Mouse (Mus musculus): ENCODE results near the gene Dazap2. TPM values are rescaled to one million over a fixed set of nuclear protein-coding genes. Genes with fewer than 3 reads are reported as not detected.
A peak's percentile ranks its signal among the peaks of the same experiment; 100 is the strongest.

Dazap2 gene
- 210 and 220 TPM in 2 replicates for polyA plus RNA-seq (2012; rRNA removed)

- peak; percentile 95 to 98 for DNase-seq (ENCODE audit: extremely low spot score in 1 of 2, low spot score in 1 of 2)
These were observed at the start of gene Dazap2 for GRCm38 (mm10) chr15:100614996-100615824. Dazap2 (plus strand) TSS chr15:100615349.

GRCm38 (mm10) chr15:100566531-100566930, 48.6 kb upstream of the Dazap2 start:
- DNase-seq (ENCODE audit: extremely low spot score in 1 of 2, low spot score in 1 of 2): no peak

GRCm38 (mm10) chr15:100569239-100569638, 45.9 kb upstream of the Dazap2 start:
- DNase-seq (ENCODE audit: extremely low spot score in 1 of 2, low spot score in 1 of 2): no peak

- no peak for DNase-seq (ENCODE audit: extremely low spot score in 1 of 2, low spot score in 1 of 2)
These were observed 41.2 kb upstream of the Dazap2 start for GRCm38 (mm10) chr15:100573946-100574345.

- DNase-seq (ENCODE audit: extremely low spot score in 1 of 2, low spot score in 1 of 2): no peak
These were observed 40.8 kb upstream of the Dazap2 start for GRCm38 (mm10) chr15:100574378-100574777.

- DNase-seq (ENCODE audit: extremely low spot score in 1 of 2, low spot score in 1 of 2): no peak
These were observed 39.8 kb upstream of the Dazap2 start for GRCm38 (mm10) chr15:100575366-100575765.

GRCm38 (mm10) chr15:100576392-100576791, 38.8 kb upstream of the Dazap2 start:
- no peak for DNase-seq (ENCODE audit: extremely low spot score in 1 of 2, low spot score in 1 of 2)

GRCm38 (mm10) chr15:100576810-100577209, 38.3 kb upstream of the Dazap2 start:
- no peak for DNase-seq (ENCODE audit: extremely low spot score in 1 of 2, low spot score in 1 of 2)

GRCm38 (mm10) chr15:100577972-100578371, 37.2 kb upstream of the Dazap2 start:
- DNase-seq (ENCODE audit: extremely low spot score in 1 of 2, low spot score in 1 of 2): no peak

GRCm38 (mm10) chr15:100580108-100580507, 35.0 kb upstream of the Dazap2 start:
- DNase-seq (ENCODE audit: extremely low spot score in 1 of 2, low spot score in 1 of 2): no peak

GRCm38 (mm10) chr15:100585931-100586330, 29.2 kb upstream of the Dazap2 start:
- no peak for DNase-seq (ENCODE audit: extremely low spot score in 1 of 2, low spot score in 1 of 2)

GRCm38 (mm10) chr15:100587166-100587565, 28.0 kb upstream of the Dazap2 start:
- no peak for DNase-seq (ENCODE audit: extremely low spot score in 1 of 2, low spot score in 1 of 2)

- no peak for DNase-seq (ENCODE audit: extremely low spot score in 1 of 2, low spot score in 1 of 2)
These were observed 26.9 kb upstream of the Dazap2 start for GRCm38 (mm10) chr15:100588297-100588696.

- no peak for DNase-seq (ENCODE audit: extremely low spot score in 1 of 2, low spot score in 1 of 2)
These were observed 24.7 kb upstream of the Dazap2 start for GRCm38 (mm10) chr15:100590436-100590835.

- no peak for DNase-seq (ENCODE audit: extremely low spot score in 1 of 2, low spot score in 1 of 2)
These were observed 22.3 kb upstream of the Dazap2 start for GRCm38 (mm10) chr15:100592817-100593216.

- no peak for DNase-seq (ENCODE audit: extremely low spot score in 1 of 2, low spot score in 1 of 2)
These were observed 16.8 kb upstream of the Dazap2 start for GRCm38 (mm10) chr15:100598287-100598882.

GRCm38 (mm10) chr15:100598883-100599275, 16.3 kb upstream of the Dazap2 start:
- peak in 1 of 2 experiments; percentile 56 for DNase-seq (ENCODE audit: extremely low spot score in 1 of 2, low spot score in 1 of 2)

- no peak for DNase-seq (ENCODE audit: extremely low spot score in 1 of 2, low spot score in 1 of 2)
These were observed 15.7 kb upstream of the Dazap2 start, which contains the start of gene Pou6f1 for GRCm38 (mm10) chr15:100599276-100600046. Pou6f1 (minus strand) TSS chr15:100599984.

GRCm38 (mm10) chr15:100600047-100600695, 15.0 kb upstream of the Dazap2 start:
- peak; percentile 48 to 82 for DNase-seq (ENCODE audit: extremely low spot score in 1 of 2, low spot score in 1 of 2)

GRCm38 (mm10) chr15:100600696-100601272, 14.4 kb upstream of the Dazap2 start:
- no peak for DNase-seq (ENCODE audit: extremely low spot score in 1 of 2, low spot score in 1 of 2)

Measured in frontal cortex, adult 2 months (tissue).